Mouse (Mus musculus) cerebellum, postnatal 25 days (tissue): ENCODE measurements around the gene Hacd1.
A peak's percentile ranks its signal among the peaks of the same experiment; 100 is the strongest.
"Not testable (repeated sequence)": the region's sequence is repeated elsewhere in the genome, so short reads cannot be mapped to it uniquely, and the experiment has no call there.

ENCODE experiments used
- DNase-seq, 2 experiments: peaks; one replicate each; pipeline ENCODE4 v3.0.0; 2021; ENCODE audit warnings: mixed read lengths in 2 of 2

The Hacd1 gene

DNA sequence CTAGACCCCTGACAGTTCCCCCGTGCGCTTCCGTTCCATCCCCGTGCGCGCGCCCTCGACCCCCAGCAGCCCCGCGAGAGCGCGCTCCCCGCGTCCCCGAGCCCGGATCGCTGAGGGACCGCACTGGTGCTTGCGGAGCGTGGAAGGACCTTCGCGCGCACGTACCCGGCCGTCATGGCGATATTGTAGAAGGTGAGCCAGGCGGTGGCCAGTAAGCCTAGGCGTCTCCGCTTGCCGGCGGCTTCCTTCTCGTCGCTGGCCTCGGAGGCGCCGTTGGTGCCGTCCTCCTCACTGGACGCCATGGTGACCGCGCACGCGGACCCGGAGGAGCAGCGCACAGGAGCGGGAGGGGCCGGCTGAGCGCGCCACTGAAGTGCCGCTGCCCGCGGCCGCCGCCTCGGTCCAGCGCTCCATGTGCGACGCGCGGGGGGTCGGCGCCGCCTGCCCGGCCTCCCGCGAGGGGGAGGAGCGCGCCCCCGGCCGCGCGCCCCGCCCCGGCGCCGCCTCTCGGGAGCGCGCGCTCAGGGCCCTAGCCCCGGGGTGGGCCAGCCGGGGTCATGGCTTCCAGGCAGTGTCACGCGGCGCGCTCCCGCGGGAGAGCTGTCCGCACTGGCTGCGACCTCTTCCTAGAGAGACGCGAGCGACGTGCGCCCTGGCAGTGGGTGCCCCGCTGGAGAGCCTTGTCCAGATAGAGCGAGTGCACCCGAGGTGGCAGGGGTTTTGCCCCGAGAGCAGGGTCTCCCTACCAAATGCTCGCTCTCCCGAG lies at the start of gene Hacd1:
Hacd1 (minus strand) TSS at position 570 of the 766 bp plus-strand sequence.
- peak; percentile 90 to 91 for DNase-seq

DNA sequence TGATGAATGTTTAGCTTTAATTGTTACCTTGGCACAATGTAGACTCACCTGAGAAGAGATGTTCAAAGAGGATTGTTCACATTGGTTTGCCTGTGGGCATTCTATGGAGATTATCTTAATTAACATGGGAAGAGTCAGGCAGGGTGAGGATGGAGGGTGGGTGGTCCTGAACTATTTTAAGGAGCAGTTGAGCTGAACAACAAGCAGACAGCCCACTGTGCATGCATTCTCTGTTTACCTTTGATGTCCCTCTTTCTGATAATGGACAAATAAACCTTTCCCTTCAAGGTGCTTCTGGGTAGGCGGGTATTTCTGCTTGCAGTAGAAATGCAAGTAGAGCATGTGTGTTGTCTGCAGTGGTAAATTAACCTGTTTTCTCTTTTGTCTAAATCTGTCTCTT lies 48.0 kb upstream of the Hacd1 start:
- DNase-seq = no peak

DNA sequence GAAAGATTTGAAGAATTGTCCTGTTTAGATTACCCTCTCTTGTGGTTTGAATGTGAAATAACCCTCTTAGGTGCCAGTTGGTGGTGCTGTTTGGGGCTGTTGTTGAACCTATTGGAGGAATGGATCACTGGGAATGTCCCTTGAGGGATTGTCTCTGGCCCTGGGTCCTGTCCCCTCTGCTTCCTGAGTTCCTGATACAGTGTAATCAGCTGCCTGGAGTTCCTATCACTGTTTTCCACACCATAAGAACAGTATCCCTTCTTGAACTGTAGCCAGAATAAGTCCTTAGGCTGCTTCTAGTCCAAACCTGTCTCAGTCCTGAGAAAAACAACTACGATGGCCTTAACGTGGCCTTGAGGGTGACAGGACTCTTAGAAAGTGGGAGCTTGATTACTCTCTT lies 46.7 kb upstream of the Hacd1 start:
- no peak for DNase-seq

DNA sequence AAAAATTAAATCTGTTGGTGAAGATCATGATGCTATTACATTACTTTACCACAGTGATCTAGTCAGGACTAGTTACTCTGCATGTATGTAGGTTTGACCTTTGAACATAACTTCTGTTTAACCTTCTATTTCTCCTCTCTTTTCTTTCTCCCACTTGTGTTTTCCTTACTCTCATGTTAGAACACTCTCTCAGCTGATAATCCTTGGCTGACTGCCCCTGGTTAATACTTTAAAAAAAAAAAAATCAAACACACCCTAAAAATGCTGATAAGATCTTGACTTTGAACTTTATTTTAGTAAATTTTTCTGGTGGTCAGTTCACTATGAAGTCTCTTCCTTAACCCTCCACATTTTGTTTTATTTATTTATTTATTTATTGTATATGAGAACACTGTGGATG lies 44.6 kb upstream of the Hacd1 start:
- DNase-seq = no peak

DNA sequence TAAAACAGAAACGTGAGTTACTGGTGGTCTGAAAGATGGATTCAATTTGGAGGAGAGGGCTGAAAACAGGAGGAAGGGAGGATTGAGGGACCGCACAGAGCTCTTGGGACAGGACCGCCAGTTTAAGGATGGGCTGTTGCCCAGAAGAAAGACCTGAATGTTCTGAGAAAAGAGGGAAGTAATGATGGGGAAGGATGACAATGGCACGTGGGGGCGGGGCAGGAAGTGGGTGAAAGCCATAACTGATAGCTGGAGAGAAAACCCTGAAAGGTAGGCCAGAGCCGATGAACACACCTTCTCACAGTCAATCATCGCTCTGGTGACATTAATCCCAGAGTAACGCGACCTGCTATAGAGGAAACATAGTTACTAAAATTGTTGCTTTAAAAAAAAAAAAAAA lies 22.6 kb upstream of the Hacd1 start:
- not testable (repeated sequence) for DNase-seq

DNA sequence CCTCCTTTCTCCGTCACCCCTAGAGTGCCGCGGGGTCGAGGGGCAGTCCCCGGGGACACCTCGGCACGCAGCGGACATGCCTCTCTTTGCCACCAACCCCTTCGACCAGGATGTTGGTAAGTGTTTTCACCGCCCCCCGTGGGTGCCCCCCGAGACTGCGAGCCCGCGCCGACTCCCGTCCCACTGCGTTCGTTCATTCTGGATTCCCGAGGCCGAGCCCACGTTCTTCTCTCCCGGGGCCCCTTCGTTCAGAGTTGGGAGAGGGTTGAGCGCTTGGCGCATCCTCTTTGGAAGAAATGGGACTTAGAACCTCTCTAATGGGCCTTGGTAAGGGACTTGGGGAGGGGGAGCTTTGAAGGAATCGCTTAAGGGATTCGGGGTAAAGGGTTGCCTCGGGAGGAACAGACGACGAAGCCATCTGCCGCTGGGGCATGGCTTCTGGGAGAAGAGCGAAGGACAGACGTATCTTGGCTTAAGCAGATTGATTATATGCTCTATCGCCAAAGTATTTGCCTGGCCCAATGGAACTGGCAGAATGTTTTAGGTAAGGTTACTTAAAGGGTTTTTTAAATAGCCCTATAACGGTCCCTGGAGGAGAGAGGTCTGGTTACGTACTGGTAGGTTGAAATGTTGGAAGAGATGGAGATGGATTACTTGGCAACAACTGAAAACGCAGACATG lies 18.4 kb upstream of the Hacd1 start:
- DNase-seq = no peak

DNA sequence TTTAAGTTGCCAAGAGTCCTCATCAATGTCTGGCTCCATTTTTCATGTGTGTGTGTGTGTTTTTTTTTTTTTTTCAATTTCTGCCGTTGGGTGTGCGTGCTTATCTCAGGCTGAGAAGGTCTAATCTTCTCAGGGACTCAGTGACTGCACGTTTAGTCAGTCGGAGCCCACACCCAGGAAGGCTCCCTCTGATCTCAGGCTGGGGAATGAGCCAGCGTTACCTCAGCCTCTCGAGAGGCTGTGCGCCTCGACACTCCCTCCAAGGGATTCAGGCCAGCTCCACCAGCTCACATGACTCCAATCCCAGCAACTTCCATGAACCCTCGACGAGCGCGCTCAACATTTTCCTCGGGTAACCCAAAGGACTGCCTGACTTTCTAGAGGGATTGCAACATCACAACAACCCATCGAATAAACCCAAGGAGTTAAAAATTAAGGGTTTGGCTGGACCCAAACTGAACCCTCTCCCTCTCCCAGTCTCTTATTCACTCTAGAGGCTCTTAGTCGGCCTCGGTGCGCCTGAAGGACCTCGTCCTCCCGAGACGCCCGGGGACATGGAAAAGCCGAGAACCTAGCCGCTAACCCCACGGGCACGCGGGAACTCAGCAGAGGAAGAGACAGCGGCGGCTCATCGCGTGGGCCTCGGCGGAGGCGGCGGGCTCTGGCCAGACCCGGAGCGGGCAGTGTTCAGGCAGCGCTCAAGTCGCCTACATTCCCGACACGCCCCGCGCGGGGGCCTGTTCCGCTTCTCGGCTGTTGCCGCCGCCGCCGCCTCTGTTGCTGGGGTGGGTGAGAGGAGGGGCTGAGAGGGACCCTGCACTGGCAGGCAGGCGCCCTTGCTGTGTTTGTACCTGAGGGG lies 17.7 kb upstream of the Hacd1 start, which contains the start of gene Stam:
Stam (plus strand) TSS at position 737 of the 859 bp plus-strand sequence.
- peak; percentile 94 to 95 for DNase-seq

DNA sequence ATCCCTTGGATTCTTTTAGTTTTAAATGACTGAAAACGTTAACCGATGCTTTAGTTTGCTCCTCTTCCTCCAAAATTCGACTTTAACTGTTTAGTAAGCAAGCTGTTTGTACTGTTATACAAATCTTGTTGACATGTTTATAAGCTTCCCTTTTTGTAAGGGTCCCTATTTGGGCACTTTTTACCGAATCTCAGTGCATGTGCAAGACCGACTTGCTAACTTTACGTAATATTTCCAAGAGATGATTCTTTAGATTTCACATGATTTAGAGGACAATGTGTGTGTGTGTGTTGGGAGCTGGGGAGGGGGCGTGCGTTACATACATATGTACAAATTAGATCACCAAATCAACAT lies 17.1 kb upstream of the Hacd1 start:
- no peak for DNase-seq

DNA sequence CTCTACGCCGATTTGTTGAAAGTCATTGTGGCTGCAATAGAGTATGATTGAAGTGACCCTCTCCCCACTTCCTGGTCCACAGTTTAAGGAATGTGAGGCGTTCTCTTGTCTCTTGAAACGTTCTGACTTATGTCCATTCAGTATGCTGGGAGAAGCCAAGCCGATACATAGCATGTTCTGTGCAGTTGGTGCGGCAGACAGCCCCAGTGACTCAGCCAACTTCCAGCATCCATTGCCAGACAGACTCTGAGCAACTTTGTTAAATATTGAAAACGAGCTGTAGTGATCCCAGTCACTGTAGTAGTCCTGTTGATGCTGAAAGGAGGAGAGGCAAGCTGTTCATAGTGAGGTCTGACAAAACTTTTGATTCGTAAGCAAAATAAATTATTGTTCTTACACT lies 14.5 kb upstream of the Hacd1 start:
- DNase-seq = no peak

DNA sequence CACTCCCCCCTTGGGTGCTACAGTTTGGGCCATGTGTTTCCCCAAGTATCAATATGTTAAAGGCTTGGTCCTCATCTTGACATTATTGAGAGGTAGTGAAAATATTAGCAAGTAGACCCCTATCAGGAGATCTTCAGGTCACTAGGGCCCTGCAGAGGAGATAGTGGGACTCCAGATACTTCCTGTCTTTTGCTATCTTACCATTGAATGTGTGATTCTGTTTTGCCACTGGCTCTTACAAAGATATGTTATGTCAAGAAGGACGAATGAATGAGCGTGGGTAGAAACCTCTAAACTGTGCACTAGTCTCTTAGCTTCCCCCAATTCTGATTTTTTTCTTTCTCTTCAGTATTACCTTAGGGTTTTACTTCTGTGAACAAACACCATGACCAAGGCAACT lies 13.1 kb upstream of the Hacd1 start:
- no peak for DNase-seq

DNA sequence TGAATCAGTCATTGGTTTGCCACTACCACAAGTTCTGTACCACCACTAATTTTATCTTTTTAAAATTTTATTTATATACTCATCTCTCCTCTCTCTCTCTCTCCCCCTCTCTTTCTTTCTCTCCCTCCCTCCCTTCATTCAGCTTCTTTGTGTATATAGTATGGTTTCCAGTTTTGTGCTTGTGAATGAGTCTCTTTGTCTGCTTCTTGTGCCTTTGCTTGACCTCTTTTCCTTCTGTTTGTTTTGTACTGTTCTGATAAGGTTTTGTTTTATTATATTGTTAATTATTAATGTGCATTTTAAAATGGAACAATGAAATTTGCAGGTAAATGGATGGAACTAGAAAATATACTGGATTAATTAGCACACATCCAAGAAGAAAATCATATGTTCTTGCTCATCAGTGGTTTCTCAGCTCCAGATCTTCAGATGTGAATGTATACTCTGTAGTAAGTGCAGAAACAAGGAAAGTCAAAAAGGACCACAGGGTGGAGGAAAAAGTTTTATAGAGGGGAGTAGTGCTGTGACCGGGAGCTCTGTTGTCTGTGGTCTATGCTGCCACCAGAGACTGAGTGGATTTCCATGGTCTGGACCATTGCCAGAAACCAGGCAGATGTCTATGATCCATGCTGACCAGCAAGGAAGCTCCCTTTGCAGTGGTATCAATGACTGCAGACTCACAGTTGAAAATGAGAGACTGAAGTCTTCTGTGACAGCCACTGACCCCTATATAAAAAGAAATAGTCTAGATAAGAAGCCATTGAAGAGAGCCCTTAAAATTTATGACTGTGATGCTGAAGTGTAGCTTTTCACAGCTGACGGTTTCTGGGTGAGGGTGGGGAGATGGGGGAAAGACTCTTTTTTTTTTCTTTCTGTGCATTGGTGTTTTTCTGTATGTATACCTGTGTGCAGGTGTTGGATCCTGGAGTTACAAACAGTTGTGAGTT lies 10.0 kb upstream of the Hacd1 start:
- DNase-seq = no peak

DNA sequence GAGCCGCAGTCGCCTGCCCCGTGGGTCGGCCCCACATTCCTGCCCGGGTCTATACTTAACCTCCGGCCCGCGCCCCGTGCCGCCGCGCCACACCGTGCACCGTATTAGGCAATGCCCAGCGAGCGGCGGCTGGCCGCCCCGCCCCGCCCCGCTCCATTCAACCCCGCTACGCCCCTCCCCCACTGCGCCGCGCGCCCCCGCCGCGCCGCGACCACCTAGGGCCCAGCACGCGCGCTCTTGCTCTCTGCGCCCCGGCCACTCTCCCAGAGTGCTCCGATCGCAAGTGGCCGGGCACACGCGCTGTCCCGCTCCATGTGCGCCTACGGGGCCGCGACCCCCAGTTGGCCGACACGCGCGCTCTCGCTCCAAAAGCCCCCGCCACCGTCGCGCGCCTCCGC lies 768 bp downstream of the Hacd1 start:
- peak; percentile 83 to 89 for DNase-seq

DNA sequence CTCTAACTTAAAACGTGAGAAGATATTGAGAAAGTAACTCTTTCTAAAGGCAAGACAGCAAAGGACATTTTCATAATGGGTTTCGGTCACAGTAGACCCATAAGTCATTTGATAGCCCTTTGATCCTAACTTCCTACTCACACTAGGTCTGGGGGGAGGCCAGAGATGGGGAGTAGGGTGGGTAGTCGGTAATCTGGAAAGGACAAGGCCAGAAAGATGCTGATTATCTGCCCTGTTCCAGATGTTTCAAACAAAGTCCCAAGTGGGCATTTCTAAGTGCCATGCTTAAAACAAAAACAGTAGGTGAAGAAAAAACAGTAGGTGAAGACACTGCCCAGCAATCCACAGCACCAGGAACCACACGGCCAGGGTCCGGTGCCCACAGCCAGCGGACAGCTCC lies 1.2 kb downstream of the Hacd1 start:
- no peak for DNase-seq

DNA sequence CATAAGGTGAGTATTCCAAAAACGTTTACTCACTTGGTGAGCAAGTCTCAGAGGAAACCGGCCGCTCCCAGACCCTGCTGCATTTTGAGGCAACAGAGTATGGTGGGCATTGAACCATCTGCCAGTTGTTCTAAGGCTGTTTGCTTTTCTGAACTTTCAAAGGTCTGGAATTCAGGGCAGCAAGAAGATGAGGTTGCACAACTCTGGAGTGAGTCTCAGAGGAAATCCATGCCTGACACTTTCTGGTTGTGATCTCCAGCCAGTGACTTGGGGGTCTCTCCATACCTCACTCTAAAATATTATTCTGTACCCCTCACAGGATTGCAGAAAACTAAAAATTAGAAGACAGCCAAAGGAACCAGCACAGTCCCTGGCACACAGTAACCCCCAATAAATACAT lies 1.8 kb downstream of the Hacd1 start:
- no peak for DNase-seq

DNA sequence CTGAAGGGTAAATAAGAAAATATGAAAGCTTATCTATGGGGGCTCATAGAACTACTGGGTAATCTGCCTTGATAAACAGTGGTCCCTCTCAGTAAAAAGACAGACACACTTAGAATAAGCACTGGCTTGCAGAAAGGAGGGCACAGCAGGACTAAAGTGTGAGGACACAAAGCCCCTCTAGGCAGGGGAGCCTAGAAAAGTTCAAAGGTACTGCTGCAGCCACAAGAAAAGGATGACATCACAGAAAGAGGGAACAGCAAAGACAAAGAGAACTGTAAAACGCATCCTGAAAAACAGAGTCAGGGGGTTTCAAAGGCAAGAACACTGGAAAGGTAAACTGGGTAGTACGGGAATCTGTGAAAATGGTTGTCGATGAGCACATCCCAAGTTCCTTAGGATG lies 2.3 kb downstream of the Hacd1 start:
- no peak for DNase-seq

DNA sequence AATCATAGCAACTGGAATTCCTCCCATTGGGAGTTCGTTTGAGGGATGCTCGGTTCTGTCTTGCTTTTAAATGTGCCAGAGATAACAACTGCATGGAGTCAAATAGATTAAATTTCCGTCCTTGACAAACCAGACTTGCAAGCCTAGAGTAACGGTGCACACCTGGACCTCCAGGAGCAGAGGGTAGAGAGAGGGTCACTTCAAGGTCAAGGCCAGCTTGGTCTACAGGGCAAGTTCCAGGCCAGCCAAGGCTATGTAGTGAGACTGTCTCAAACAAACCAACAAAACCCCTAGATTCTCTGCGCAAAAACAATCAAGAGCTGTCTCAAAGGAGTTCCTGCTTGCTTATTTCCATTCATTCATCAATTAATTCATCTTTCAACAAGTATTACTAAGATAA lies 7.1 kb downstream of the Hacd1 start:
- DNase-seq = no peak

DNA sequence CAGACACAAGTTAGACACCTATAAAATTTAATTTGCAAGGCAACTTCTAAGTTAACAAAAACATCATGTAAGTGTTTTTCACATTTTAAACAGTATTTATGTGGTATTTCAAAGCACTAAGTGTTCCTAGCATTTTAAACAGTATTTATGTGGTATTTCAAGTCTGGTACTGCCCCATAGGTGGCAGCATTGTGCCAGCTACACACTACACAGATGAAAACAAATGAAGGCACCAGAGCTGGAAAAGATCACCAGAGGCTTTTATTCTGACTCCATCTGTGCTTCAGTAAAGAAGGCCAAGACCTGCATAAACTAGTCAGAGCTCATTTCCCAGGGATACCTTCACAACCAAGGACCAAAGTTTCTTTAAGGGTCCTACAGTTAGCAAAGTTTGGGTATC lies 7.6 kb downstream of the Hacd1 start:
- peak; percentile 69 to 84 for DNase-seq

DNA sequence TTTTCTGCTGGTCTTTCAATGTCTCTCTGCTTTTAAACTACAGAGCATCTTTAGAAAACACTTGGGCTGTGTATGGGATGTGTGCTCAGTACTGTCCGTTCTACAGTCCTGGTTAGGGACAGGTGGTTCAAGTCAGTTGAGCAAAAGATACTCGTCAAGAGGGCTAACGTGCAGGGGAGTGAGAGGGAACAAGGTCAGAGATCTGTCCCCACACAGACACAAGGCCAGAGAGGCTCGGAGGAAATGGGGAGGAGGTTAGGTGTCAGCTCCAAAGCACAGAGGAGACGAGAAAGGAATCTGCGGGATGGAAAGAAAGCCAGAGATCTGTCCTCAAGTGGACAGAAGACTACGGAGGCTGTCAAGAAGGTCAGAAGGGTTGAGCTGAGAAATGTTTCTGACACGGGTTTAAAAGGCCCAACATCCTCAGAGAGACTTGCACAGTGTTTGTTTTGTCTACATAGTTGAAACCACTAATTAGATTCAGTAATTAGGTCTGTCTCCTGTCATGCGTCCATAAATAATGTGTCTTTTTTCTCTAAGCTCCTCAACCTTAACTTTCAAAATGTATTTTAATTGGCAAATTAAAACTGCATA lies 12.3 kb downstream of the Hacd1 start:
- no peak for DNase-seq

DNA sequence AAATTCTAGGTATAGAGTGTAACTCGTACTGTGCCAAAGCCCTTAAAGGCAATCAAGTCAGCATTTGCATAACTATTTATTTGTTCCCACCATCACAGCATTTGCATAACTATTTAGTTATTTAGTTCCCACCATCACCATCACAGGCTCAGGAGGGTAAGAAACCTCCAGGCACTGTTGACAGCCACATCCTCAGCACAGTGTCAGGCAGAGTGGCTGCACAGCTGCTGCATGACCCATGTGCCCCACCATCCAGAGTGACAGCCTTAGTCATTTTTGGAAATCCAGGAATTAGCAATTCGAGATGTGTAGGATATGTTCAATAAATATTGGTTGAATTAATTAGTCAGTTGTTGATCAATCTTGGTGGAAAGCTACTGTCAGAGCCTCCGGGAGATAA lies 12.9 kb downstream of the Hacd1 start:
- DNase-seq = no peak

DNA sequence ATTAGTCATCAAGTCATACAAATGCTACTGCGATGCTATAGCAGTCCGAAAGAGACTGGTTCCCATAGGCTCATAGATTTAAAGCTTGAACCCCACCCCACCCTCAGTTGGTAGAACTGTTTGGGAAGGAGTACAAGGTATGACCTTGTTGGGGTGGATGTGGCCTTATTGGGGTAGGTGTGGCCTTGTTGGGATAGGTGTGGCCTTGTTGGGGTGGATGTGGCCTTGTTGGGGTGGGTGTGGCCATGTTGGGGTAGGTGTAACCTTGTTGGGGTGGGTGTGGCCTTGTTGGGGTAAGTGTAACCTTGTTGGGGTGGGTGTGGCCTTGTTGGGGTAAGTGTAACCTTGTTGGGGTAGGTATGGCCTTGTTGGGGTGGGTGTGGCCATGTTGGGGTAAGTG lies 14.7 kb downstream of the Hacd1 start:
- no peak for DNase-seq

DNA sequence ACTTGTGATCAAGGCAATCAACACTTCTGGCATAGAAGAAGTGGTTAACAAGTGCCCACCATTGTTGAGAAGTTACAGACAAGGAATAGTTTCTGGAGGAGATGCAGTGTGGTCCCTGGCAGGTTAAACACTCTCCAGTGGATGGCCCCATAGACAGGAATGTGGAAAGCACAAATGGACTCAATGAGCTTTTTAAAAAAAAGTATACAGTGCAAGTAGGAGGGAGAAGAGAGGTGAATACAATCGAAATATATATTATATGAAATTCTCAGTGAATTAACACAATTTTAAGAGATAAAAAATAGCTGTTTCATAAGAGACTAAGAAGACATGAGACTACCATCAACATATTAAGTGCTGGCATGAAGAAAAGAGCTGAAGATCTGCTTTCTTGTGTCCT lies 36.7 kb downstream of the Hacd1 start:
- no peak for DNase-seq

DNA sequence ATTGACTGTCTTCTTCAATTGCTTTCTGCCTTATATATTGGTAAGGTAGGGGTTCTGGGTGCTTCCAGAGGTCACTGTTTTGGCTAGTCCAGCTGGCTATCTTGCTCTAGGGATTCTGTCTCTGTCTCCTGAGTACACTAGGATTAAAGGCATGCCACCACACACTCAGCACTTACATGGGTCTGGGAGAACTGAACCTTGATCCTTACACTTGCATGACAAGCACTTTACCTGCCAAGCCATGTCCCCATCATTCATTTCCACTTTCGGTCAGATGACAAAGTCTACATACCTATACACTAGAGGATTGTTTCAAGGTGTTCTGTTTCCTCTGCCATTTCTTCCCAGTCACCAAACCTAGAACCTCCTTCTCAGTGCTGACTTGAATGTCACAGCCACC lies 50.8 kb downstream of the Hacd1 start:
- DNase-seq = no peak
